Mouse (Mus musculus) left cerebral cortex, postnatal 25 days (tissue): ENCODE results near the gene Bcl2l10. TPM values are rescaled to one million over a fixed set of nuclear protein-coding genes. Genes with fewer than 3 reads are reported as not detected.

ENCODE experiments used
- DNase-seq, 2 experiments: peaks; one replicate each; pipeline ENCODE4 v3.0.0; 2022; ENCODE audit warnings: low spot score in 2 of 2, mixed read lengths in 1 of 2
- intact Hi-C: fragments of 180-260 bp; cut with DNase I; formaldehyde crosslinking; loops from one replicate; pipeline ENCODE4 v1.15.1; 2025
- total RNA-seq, 2 experiments: library from RNA; stranded (reverse); gene quantifications; 2 replicates each; pipeline ENCODE4 v1.2.3; 2021

Gene Bcl2l10
- total RNA-seq, 2 experiments from 2014 or later: not detected

GRCm38 (mm10) chr9:75384337-75384962 is 36.9 kb downstream of the Bcl2l10 start:
- no peak for DNase-seq
- intact Hi-C loops: no loop called here

GRCm38 (mm10) chr9:75385218-75385974 is 37.8 kb downstream of the Bcl2l10 start:
- DNase-seq: no peak
- intact Hi-C loops: no loop called here

- intact Hi-C loops: no loop called here
- DNase-seq: no peak
Observed at GRCm38 (mm10) chr9:75393251-75393650, 45.7 kb downstream of the Bcl2l10 start.

- intact Hi-C loops: no loop called here
Observed at GRCm38 (mm10) chr9:75395971-75396370, 48.4 kb downstream of the Bcl2l10 start.

GRCm38 (mm10) chr9:75399069-75399468 is 51.5 kb downstream of the Bcl2l10 start:
- intact Hi-C loops: no loop called here
- no peak for DNase-seq

More at GRCm38 (mm10) chr9:75395971-75396370, 48.4 kb downstream of the Bcl2l10 start:
- DNase-seq: no peak

GRCm38 (mm10) chr9:75400639-75401038 is 53.1 kb downstream of the Bcl2l10 start:
- intact Hi-C loops: no loop called here

More at GRCm38 (mm10) chr9:75400639-75401038, 53.1 kb downstream of the Bcl2l10 start:
- no peak for DNase-seq

Other genes starting within 250 kb of the Bcl2l10 start
- 1 to 10 TPM; 3.0 to 4.2 TPM for gene Myo5c, start 115.7 kb upstream of the Bcl2l10 start, total RNA-seq
- gene Gnb5, start 41.5 kb upstream of the Bcl2l10 start, total RNA-seq: 100 to 1,000 TPM; 151 to 154 TPM
- gene Mapk6, start 62.2 kb downstream of the Bcl2l10 start, total RNA-seq: 10 to 100 TPM; 73.1 to 74.8 TPM
- 10 to 100 TPM; 25.5 to 29.1 TPM for gene Leo1, start 93.8 kb downstream of the Bcl2l10 start, total RNA-seq
- 10 to 100 TPM; 47.2 to 53.0 TPM for gene Tmod3, start 211.9 kb downstream of the Bcl2l10 start, total RNA-seq